Mouse (Mus musculus) lung, embryonic 15.5 days (tissue): Measurements from ENCODE around the gene Mpl. TPM values are rescaled to one million over a fixed set of nuclear protein-coding genes. Genes with fewer than 3 reads are reported as not detected.
A peak's percentile ranks its signal among the peaks of the same experiment; 100 is the strongest.

Experiments
- ATAC-seq: fragments of 200-750 bp; cut with Nextera tagmentation; 2 replicates; pipeline ENCODE4 v1.8.0; 2017; ENCODE audit warnings: moderate number of reproducible peaks, borderline replicate concordance; ENCODE audit not compliant: low FRiP score, low TSS enrichment; ENCODE audit errors: extremely low read depth
- H3K27ac ChIP-seq: fragments of 300-500 bp; sonication (generic); 2 replicates; pipeline ENCODE4 v1.5.1; 2015; ENCODE audit warnings: moderate library complexity, mild to moderate bottlenecking, inconsistent platforms
- H3K27me3 ChIP-seq: fragments of 300-500 bp; sonication (generic); 2 replicates; pipeline ENCODE4 v1.6.1; 2015; ENCODE audit warnings: inconsistent platforms
- H3K36me3 ChIP-seq: fragments of 300-500 bp; sonication (generic); 2 replicates; pipeline ENCODE4 v1.6.1; 2015; ENCODE audit warnings: inconsistent platforms
- H3K4me1 ChIP-seq: fragments of 300-500 bp; sonication (generic); 2 replicates; pipeline ENCODE4 v1.6.1; 2015; ENCODE audit warnings: inconsistent platforms
- H3K4me2 ChIP-seq: fragments of 300-500 bp; sonication (generic); 2 replicates; pipeline ENCODE4 v1.6.1; 2015; ENCODE audit warnings: inconsistent platforms, mild to moderate bottlenecking, moderate library complexity
- H3K4me3 ChIP-seq: fragments of 300-500 bp; sonication (generic); 2 replicates; pipeline ENCODE4 v1.5.1; 2015; ENCODE audit warnings: mild to moderate bottlenecking, inconsistent platforms
- H3K9ac ChIP-seq: fragments of 300-500 bp; sonication (generic); 2 replicates; pipeline ENCODE4 v1.6.1; 2015; ENCODE audit warnings: inconsistent platforms
- H3K9me3 ChIP-seq: fragments of 300-500 bp; sonication (generic); 2 replicates; pipeline ENCODE4 v1.6.1; 2016; ENCODE audit warnings: inconsistent platforms
- WGBS: fragments of 180-500 bp; shearing (Covaris S2); methylation state at CpG from one replicate; pipeline ENCODE4 v1.1.7; 2015; 5-methylcytosine and 5-hydroxymethylcytosine counted together
- polyA plus RNA-seq: library from polyadenylated mRNA; unstranded; fragments of >200 nt; fragmentation: Nextera tagmentation; extraction: Ambion mirVana; gene quantifications from 2 replicates; pipeline ENCODE4 v1.2.1, GENCODE M21; 2015

Mpl gene
- polyA plus RNA-seq, 1 experiment from 2014 or later: 0.74 TPM

- Histone ChIP-seq H3K4me1 (peaks cover 28% of the 10 kb centered on the region), H3K4me2 (no peak overlapping the region), H3K4me3 (no peak overlapping the region), H3K9me3 (no peaks in the 10 kb centered on the region), H3K9ac (no peak overlapping the region), H3K27ac (no peak overlapping the region), H3K27me3 (no peaks in the 10 kb centered on the region), H3K36me3 (peaks cover 14% of the 10 kb centered on the region)
- WGBS: 87% methylated on average over 1 of the region's 1 CpGs
- no peak for ATAC-seq
Observed at GRCm38 (mm10) chr4:118425374-118425773, 31.9 kb downstream of the Mpl start.

- no peaks in the 10 kb centered on the region for H3K9me3 ChIP-seq
- no peak overlapping the region for H3K27ac ChIP-seq
- H3K4me3 ChIP-seq: no peak overlapping the region
- H3K9ac ChIP-seq: no peak overlapping the region
- ATAC-seq: no peak
- H3K4me1 ChIP-seq: peaks cover 21% of the 10 kb centered on the region
- H3K4me2 ChIP-seq: no peak overlapping the region
- WGBS: 71% methylated on average over 4 of the region's 4 CpGs
- peaks cover 19% of the 10 kb centered on the region for H3K36me3 ChIP-seq
- no peaks in the 10 kb centered on the region for H3K27me3 ChIP-seq
Observed at GRCm38 (mm10) chr4:118424541-118425160, 32.7 kb downstream of the Mpl start.

GRCm38 (mm10) chr4:118421384-118421783, 35.9 kb downstream of the Mpl start:
- Histone ChIP-seq H3K9me3 (no peaks in the 10 kb centered on the region), H3K27ac (no peak overlapping the region), H3K9ac (no peak overlapping the region), H3K4me1 (no peaks in the 10 kb centered on the region), H3K4me2 (no peak overlapping the region), H3K27me3 (no peaks in the 10 kb centered on the region), H3K4me3 (no peak overlapping the region), H3K36me3 (peaks cover 31% of the 10 kb centered on the region)
- WGBS: 91% methylated on average over 3 of the region's 3 CpGs
- no peak for ATAC-seq

GRCm38 (mm10) chr4:118417112-118417797, 40.1 kb downstream of the Mpl start:
- 80% methylated on average over 13 of the region's 13 CpGs for WGBS
- H3K9me3 ChIP-seq: no peaks in the 10 kb centered on the region
- no peak overlapping the region for H3K27ac ChIP-seq
- no peaks in the 10 kb centered on the region for H3K27me3 ChIP-seq
- no peak overlapping the region for H3K4me2 ChIP-seq
- peaks cover 71% of the 10 kb centered on the region for H3K36me3 ChIP-seq
- no peaks in the 10 kb centered on the region for H3K4me1 ChIP-seq
- no peak overlapping the region for H3K4me3 ChIP-seq
- no peak overlapping the region for H3K9ac ChIP-seq
- ATAC-seq: no peak

- Histone ChIP-seq H3K4me1 (no peaks in the 10 kb centered on the region), H3K4me3 (no peak overlapping the region), H3K27me3 (no peaks in the 10 kb centered on the region), H3K9ac (no peak overlapping the region), H3K27ac (no peak overlapping the region), H3K36me3 (peaks cover 74% of the 10 kb centered on the region), H3K4me2 (no peak overlapping the region), H3K9me3 (no peaks in the 10 kb centered on the region)
- WGBS: 97% methylated on average over 5 of the region's 5 CpGs
- no peak for ATAC-seq
Observed at GRCm38 (mm10) chr4:118416329-118416728, 41.0 kb downstream of the Mpl start.

- WGBS: 80% methylated on average over 2 of the region's 2 CpGs
- no peaks in the 10 kb centered on the region for H3K9me3 ChIP-seq
- no peak overlapping the region for H3K4me2 ChIP-seq
- H3K4me1 ChIP-seq: 0 out of 2 replicates have a peak, but pooled peaks cover 1% of the 10 kb centered on the region
- no peaks in the 10 kb centered on the region for H3K27me3 ChIP-seq
- ATAC-seq: no peak
- no peak overlapping the region for H3K9ac ChIP-seq
- no peak overlapping the region for H3K27ac ChIP-seq
- no peak overlapping the region for H3K4me3 ChIP-seq
- peaks cover 70% of the 10 kb centered on the region for H3K36me3 ChIP-seq
Observed at GRCm38 (mm10) chr4:118415779-118416178, 41.5 kb downstream of the Mpl start.

- ATAC-seq: no peak
- no peak overlapping the region for H3K9ac ChIP-seq
- peaks cover 57% of the 10 kb centered on the region for H3K36me3 ChIP-seq
- H3K4me2 ChIP-seq: no peak overlapping the region
- H3K27me3 ChIP-seq: no peaks in the 10 kb centered on the region
- 97% methylated on average over 5 of the region's 5 CpGs for WGBS
- H3K9me3 ChIP-seq: no peaks in the 10 kb centered on the region
- H3K4me3 ChIP-seq: no peak overlapping the region
- H3K4me1 ChIP-seq: peaks cover 10% of the 10 kb centered on the region
- no peak overlapping the region for H3K27ac ChIP-seq
Observed at GRCm38 (mm10) chr4:118413553-118413952, 43.8 kb downstream of the Mpl start.

- 93% methylated on average over 5 of the region's 5 CpGs for WGBS
- no peak overlapping the region for H3K4me2 ChIP-seq
- no peaks in the 10 kb centered on the region for H3K27me3 ChIP-seq
- no peak for ATAC-seq
- H3K36me3 ChIP-seq: peaks cover 45% of the 10 kb centered on the region
- no peak overlapping the region for H3K27ac ChIP-seq
- H3K9ac ChIP-seq: no peak overlapping the region
- no peaks in the 10 kb centered on the region for H3K9me3 ChIP-seq
- no peak overlapping the region for H3K4me3 ChIP-seq
- peaks cover 17% of the 10 kb centered on the region for H3K4me1 ChIP-seq
Observed at GRCm38 (mm10) chr4:118410871-118411270, 46.4 kb downstream of the Mpl start.

- ATAC-seq: peak; percentile 95
- Histone ChIP-seq H3K4me2 (peak within 1 kb of the TSS; percentile 72), H3K9me3 (no peaks in the 10 kb centered on the region), H3K36me3 (peaks cover 29% of the 10 kb centered on the region), H3K4me3 (peak within 1 kb of the TSS; percentile 98), H3K27me3 (no peaks in the 10 kb centered on the region), H3K4me1 (peaks cover 17% of the 10 kb centered on the region), H3K27ac (peak within 1 kb of the TSS; percentile 60; the same call in 1 of the 2 replicates), H3K9ac (peak within 1 kb of the TSS; percentile 93)
- WGBS: under 1% methylated on average over 53 of the region's 53 CpGs
Observed at GRCm38 (mm10) chr4:118409142-118409900, 48.0 kb downstream of the Mpl start, which contains the start of the genes Szt2 and Med8. Gene Szt2 (minus strand): TSS chr4:118409273. Gene Med8 (plus strand): TSS chr4:118409337.

- Histone ChIP-seq H3K27me3 (no peaks in the 10 kb centered on the region), H3K9me3 (no peaks in the 10 kb centered on the region), H3K27ac (no peak overlapping the region), H3K4me2 (no peak overlapping the region), H3K36me3 (peaks cover 51% of the 10 kb centered on the region), H3K9ac (no peak overlapping the region), H3K4me1 (no peaks in the 10 kb centered on the region), H3K4me3 (no peak overlapping the region)
- WGBS: 88% methylated on average over 12 of the region's 12 CpGs
- no peak for ATAC-seq
Observed at GRCm38 (mm10) chr4:118402701-118403100, 54.6 kb downstream of the Mpl start.

GRCm38 (mm10) chr4:118401918-118402317, 55.4 kb downstream of the Mpl start:
- no peaks in the 10 kb centered on the region for H3K9me3 ChIP-seq
- H3K9ac ChIP-seq: no peak overlapping the region
- WGBS: 85% methylated on average over 5 of the region's 5 CpGs
- peaks cover 58% of the 10 kb centered on the region for H3K36me3 ChIP-seq
- ATAC-seq: no peak
- no peak overlapping the region for H3K27ac ChIP-seq
- H3K4me3 ChIP-seq: no peak overlapping the region
- H3K4me1 ChIP-seq: no peaks in the 10 kb centered on the region
- H3K27me3 ChIP-seq: no peaks in the 10 kb centered on the region
- no peak overlapping the region for H3K4me2 ChIP-seq

GRCm38 (mm10) chr4:118401421-118401820, 55.9 kb downstream of the Mpl start:
- peaks cover 62% of the 10 kb centered on the region for H3K36me3 ChIP-seq
- 85% methylated on average over 3 of the region's 3 CpGs for WGBS
- no peaks in the 10 kb centered on the region for H3K9me3 ChIP-seq
- no peak overlapping the region for H3K9ac ChIP-seq
- H3K27ac ChIP-seq: no peak overlapping the region
- H3K27me3 ChIP-seq: no peaks in the 10 kb centered on the region
- no peak overlapping the region for H3K4me2 ChIP-seq
- no peak overlapping the region for H3K4me3 ChIP-seq
- no peaks in the 10 kb centered on the region for H3K4me1 ChIP-seq
- ATAC-seq: no peak
